ENCODE assay signal across 8 mouse cellular contexts in the genomic region with DNA sequence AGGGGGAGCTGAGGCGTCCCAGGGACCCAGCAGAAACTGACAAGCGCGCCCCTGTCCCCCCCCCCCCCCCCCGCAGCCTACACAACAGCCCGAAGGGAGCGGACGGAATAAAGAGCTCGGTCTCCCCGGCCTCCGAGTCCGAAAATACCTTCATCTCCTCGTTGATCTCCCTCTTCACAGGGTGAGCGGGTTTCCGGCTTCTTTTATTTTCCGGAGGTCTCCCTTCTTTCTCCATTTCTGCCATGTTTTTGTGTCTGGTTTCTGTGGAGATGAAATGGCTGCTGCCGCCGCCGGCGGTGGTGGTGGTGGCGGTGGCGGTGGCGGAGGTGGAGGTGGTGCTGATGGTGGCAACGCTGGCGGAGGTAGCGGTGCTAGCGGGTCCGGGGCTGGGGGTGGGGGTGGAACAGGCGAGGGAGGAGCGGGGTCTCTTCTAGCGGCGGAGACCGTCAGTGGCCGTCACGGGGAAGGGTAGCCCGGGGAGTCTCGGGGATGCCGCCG. TPM values are rescaled to one million over a fixed set of nuclear protein-coding genes. Genes with fewer than 3 reads are reported as not detected.
A peak's percentile ranks its signal among the peaks of the same experiment; 100 is the strongest.
DNase-seq lines count a peak whose midpoint lies in the region; ATAC-seq and TF ChIP-seq lines count a peak whose summit lies in the region.

No protein-coding gene starts in this region.

- ATAC-seq in forebrain, embryonic 13.5 days: peak; percentile 63
- no peak for ATAC-seq in kidney, embryonic 14.5 days (ENCODE audit: low FRiP score, low TSS enrichment)

- 0 out of 2 replicates have a peak, but pooled peaks have one; percentile 0 for TF ChIP-seq CTCF in left cerebral cortex, adult 2 months (IDR thresholded peaks at IDR 0.05)

- H3K9ac ChIP-seq in forebrain, embryonic 13.5 days: peak overlapping the region; percentile 95
- peak overlapping the region; percentile 78 for H3K9ac ChIP-seq in kidney, embryonic 14.5 days (ENCODE audit: low read depth, low read length)

- H3K27me3 ChIP-seq in forebrain, embryonic 13.5 days: peaks cover 11% of the 10 kb centered on the region
- H3K27me3 ChIP-seq in kidney, embryonic 14.5 days (ENCODE audit: control insufficient read depth, insufficient read depth, low read length): peaks cover 20% of the 10 kb centered on the region

- peak in 1 of 2 experiments; percentile 48 for DNase-seq in left cerebral cortex, adult 2 months (ENCODE audit: extremely low spot score in 1 of 2, low spot score in 2 of 2)
- no peak for DNase-seq in left cerebral cortex, postnatal 14 days (ENCODE audit: low spot score in 2 of 2)
- DNase-seq in ZHBTc4 (ENCODE audit: low read depth, low spot score): peak; percentile 53
- DNase-seq in neural tube, embryonic 10.5 days (ENCODE audit: extremely low spot score, low spot score): peak; percentile 77
- no peak for DNase-seq in gastrocnemius, adult 8-10 months (ENCODE audit: low spot score in 2 of 2)
- no peak for DNase-seq in frontal cortex, postnatal 10 days (ENCODE audit: low spot score in 2 of 2)

- H3K27ac ChIP-seq in left cerebral cortex, adult 2 months: peak overlapping the region; percentile 93
- H3K27ac ChIP-seq in forebrain, embryonic 13.5 days: peak overlapping the region; percentile 94
- H3K27ac ChIP-seq in kidney, embryonic 14.5 days (ENCODE audit: low read depth, low read length): no peak overlapping the region; the same call in 1 of the 2 replicates

- H3K36me3 ChIP-seq in forebrain, embryonic 13.5 days (ENCODE audit: poor library complexity, severe bottlenecking): no peaks in the 10 kb centered on the region
- H3K36me3 ChIP-seq in kidney, embryonic 14.5 days (ENCODE audit: control insufficient read depth, insufficient read depth, low read length): no peaks in the 10 kb centered on the region

- H3K4me1 ChIP-seq in forebrain, embryonic 13.5 days: peaks cover 38% of the 10 kb centered on the region
- peaks cover 14% of the 10 kb centered on the region for H3K4me1 ChIP-seq in kidney, embryonic 14.5 days (ENCODE audit: control insufficient read depth, insufficient read depth, low read length)

- intact Hi-C loops in left cerebral cortex, adult 2 months (cut with DNase I): loop anchor here (2.0 to 5.0 kb wide), 3 partner anchors 67 to 153 kb away; no protein-coding TSS in a partner anchor
- intact Hi-C loops in left cerebral cortex, postnatal 14 days (cut with DNase I): loop anchor here (2.0 to 5.0 kb wide), 5 partner anchors 47 to 303 kb away; partner anchors contain the start of genes Bend3 and Pdss2

- WGBS in forebrain, embryonic 13.5 days: under 1% methylated on average over 30 of the region's 38 CpGs
- WGBS in kidney, embryonic 14.5 days: 0% methylated on average over 36 of the region's 38 CpGs

- H3K9me3 ChIP-seq in forebrain, embryonic 13.5 days (replicated peaks): no peaks in the 10 kb centered on the region
- H3K9me3 ChIP-seq in kidney, embryonic 14.5 days (ENCODE audit: control insufficient read depth, low read length): no peaks in the 10 kb centered on the region

- peak overlapping the region; percentile 97 for H3K4me3 ChIP-seq in left cerebral cortex, adult 2 months
- H3K4me3 ChIP-seq in forebrain, embryonic 13.5 days: peak overlapping the region; percentile 89
- peak overlapping the region; percentile 71 for H3K4me3 ChIP-seq in kidney, embryonic 14.5 days (ENCODE audit: low read length)

- H3K4me2 ChIP-seq in forebrain, embryonic 13.5 days: peak overlapping the region; percentile 90
- H3K4me2 ChIP-seq in kidney, embryonic 14.5 days (replicated peaks; ENCODE audit: low read depth, low read length): peak overlapping the region; percentile 94

RNA-seq across cellular contexts. Expression of gene Sobp, which starts 0.5 kb away (rescaled TPM):
- 10 to 100 TPM; 76.4 to 77.1 TPM for total RNA-seq in left cerebral cortex, adult 2 months (2021)
- 10 to 100 TPM; 88.8 to 96.5 TPM for total RNA-seq in left cerebral cortex, postnatal 14 days (2021)
- 9.0 and 9.3 TPM in 2 replicates for polyA plus RNA-seq in forebrain, embryonic 13.5 days (2015; fragmentation: Nextera tagmentation; extraction: Ambion mirVana)
- 3.9 and 4.0 TPM in 2 replicates for polyA plus RNA-seq in kidney, embryonic 14.5 days (2014; fragmentation: Nextera tagmentation; extraction: Ambion mirVana)
- 10 to 100 TPM; 33.7 to 39.5 (median 35.8) TPM for total RNA-seq in gastrocnemius, adult 8-10 months (2022)

RNA-seq across cellular contexts. Expression of gene 9030612E09Rik, which starts 0.6 kb away (rescaled TPM):
- 1 to 10 TPM; 2.6 to 3.3 TPM for total RNA-seq in left cerebral cortex, adult 2 months (2021)
- 1 to 10 TPM; 1.2 to 1.9 TPM for total RNA-seq in left cerebral cortex, postnatal 14 days (2021)
- 1.7 and 2.2 TPM in 2 replicates for polyA plus RNA-seq in forebrain, embryonic 13.5 days (2015; fragmentation: Nextera tagmentation; extraction: Ambion mirVana)
- 0.87 and 1.6 TPM in 2 replicates for polyA plus RNA-seq in kidney, embryonic 14.5 days (2014; fragmentation: Nextera tagmentation; extraction: Ambion mirVana)
- 1 to 10 TPM; 1.4 to 2.1 (median 2.0) TPM for total RNA-seq in gastrocnemius, adult 8-10 months (2022)

RNA-seq across cellular contexts. Expression of gene Pdss2, which starts 47.4 kb away (rescaled TPM):
- 10 to 100 TPM; 16.9 to 17.2 TPM for total RNA-seq in left cerebral cortex, adult 2 months (2021)
- total RNA-seq in left cerebral cortex, postnatal 14 days (2021): 10 to 100 TPM; 17.6 to 18.1 TPM
- 15.9 and 16.2 TPM in 2 replicates for polyA plus RNA-seq in forebrain, embryonic 13.5 days (2015; fragmentation: Nextera tagmentation; extraction: Ambion mirVana)
- polyA plus RNA-seq in kidney, embryonic 14.5 days (2014; fragmentation: Nextera tagmentation; extraction: Ambion mirVana): 12.5 and 17.6 TPM in 2 replicates
- total RNA-seq in gastrocnemius, adult 8-10 months (2022): 10 to 100 TPM; 18.5 to 23.3 (median 20.1) TPM

Comparison
In these comparisons a context has a peak if more than half of its experiments do, and no peak if none do; other contexts are left out.
1. DNase-seq: peak in ZHBTc4 (single experiment) and neural tube, embryonic 10.5 days (single experiment); none in left cerebral cortex, postnatal 14 days (0 of 2), gastrocnemius, adult 8-10 months (0 of 2) and frontal cortex, postnatal 10 days (0 of 2).
2. Peak in every context shown above with its lines, with median percentiles within 50 percentile points of each other: H3K4me3 ChIP-seq.